Mouse (Mus musculus) spleen, adult 18-20 months (tissue): ENCODE measurements around the gene Gjc2.
"Not testable (repeated sequence)": the region's sequence is repeated elsewhere in the genome, so short reads cannot be mapped to it uniquely, and the experiment has no call there.

Experiments used
- DNase-seq, 2 experiments: peaks; one replicate each; pipeline ENCODE4 v3.0.0; 2022; ENCODE audit warnings: mixed read lengths in 2 of 2

The Gjc2 gene

GRCm38 (mm10) chr11:59182864-59183331 is at the start of gene Gjc2:
Gene Gjc2 (minus strand): TSS chr11:59183213.
- no peak for DNase-seq

- DNase-seq: no peak
Measured at GRCm38 (mm10) chr11:59232797-59233196, 49.8 kb upstream of the Gjc2 start.

GRCm38 (mm10) chr11:59230144-59230760 is 47.2 kb upstream of the Gjc2 start:
- peak; percentile 45 to 72 for DNase-seq

- DNase-seq: peak; percentile 95 to 98
Measured at GRCm38 (mm10) chr11:59228122-59228953, 45.3 kb upstream of the Gjc2 start, which contains the start of gene Arf1. Gene Arf1 (minus strand): TSS chr11:59228270.

GRCm38 (mm10) chr11:59227604-59228121 is 44.6 kb upstream of the Gjc2 start:
- peak in 1 of 2 experiments; percentile 16 for DNase-seq

GRCm38 (mm10) chr11:59226787-59227603 is 44.0 kb upstream of the Gjc2 start:
- no peak for DNase-seq

GRCm38 (mm10) chr11:59226251-59226650 is 43.2 kb upstream of the Gjc2 start:
- DNase-seq: no peak

- no peak for DNase-seq
Measured at GRCm38 (mm10) chr11:59225167-59225566, 42.2 kb upstream of the Gjc2 start.

- no peak for DNase-seq
Measured at GRCm38 (mm10) chr11:59224470-59224869, 41.5 kb upstream of the Gjc2 start.

- no peak for DNase-seq
Measured at GRCm38 (mm10) chr11:59224025-59224424, 41.0 kb upstream of the Gjc2 start.

- no peak for DNase-seq
Measured at GRCm38 (mm10) chr11:59222306-59222705, 39.3 kb upstream of the Gjc2 start.

- no peak for DNase-seq
Measured at GRCm38 (mm10) chr11:59221604-59222003, 38.6 kb upstream of the Gjc2 start.

- DNase-seq: peak in 1 of 2 experiments; percentile 50
Measured at GRCm38 (mm10) chr11:59219064-59219463, 36.1 kb upstream of the Gjc2 start.

GRCm38 (mm10) chr11:59218389-59218998 is 35.5 kb upstream of the Gjc2 start:
- DNase-seq: no peak

- no peak for DNase-seq
Measured at GRCm38 (mm10) chr11:59216955-59217354, 33.9 kb upstream of the Gjc2 start.

- DNase-seq: no peak
Measured at GRCm38 (mm10) chr11:59212892-59213494, 30.0 kb upstream of the Gjc2 start.

- peak; percentile 50 to 52 for DNase-seq
Measured at GRCm38 (mm10) chr11:59212320-59212719, 29.3 kb upstream of the Gjc2 start.

GRCm38 (mm10) chr11:59211561-59211960 is 28.5 kb upstream of the Gjc2 start:
- DNase-seq: not testable (repeated sequence)

- DNase-seq: no peak
Measured at GRCm38 (mm10) chr11:59210020-59210419, 27.0 kb upstream of the Gjc2 start.

- no peak for DNase-seq
Measured at GRCm38 (mm10) chr11:59209580-59209979, 26.6 kb upstream of the Gjc2 start.

- peak; percentile 37 to 42 for DNase-seq
Measured at GRCm38 (mm10) chr11:59209003-59209441, 26.0 kb upstream of the Gjc2 start.
